Mouse (Mus musculus): ENCODE measurements around the gene Marcks. TPM values are rescaled to one million over a fixed set of nuclear protein-coding genes. Genes with fewer than 3 reads are reported as not detected.
"Not testable (repeated sequence)": the region's sequence is repeated elsewhere in the genome, so short reads cannot be mapped to it uniquely, and the experiment has no call there.

The Marcks gene
- total RNA-seq, 2 experiments from 2014 or later: 37.1 to 38.9 TPM

DNA sequence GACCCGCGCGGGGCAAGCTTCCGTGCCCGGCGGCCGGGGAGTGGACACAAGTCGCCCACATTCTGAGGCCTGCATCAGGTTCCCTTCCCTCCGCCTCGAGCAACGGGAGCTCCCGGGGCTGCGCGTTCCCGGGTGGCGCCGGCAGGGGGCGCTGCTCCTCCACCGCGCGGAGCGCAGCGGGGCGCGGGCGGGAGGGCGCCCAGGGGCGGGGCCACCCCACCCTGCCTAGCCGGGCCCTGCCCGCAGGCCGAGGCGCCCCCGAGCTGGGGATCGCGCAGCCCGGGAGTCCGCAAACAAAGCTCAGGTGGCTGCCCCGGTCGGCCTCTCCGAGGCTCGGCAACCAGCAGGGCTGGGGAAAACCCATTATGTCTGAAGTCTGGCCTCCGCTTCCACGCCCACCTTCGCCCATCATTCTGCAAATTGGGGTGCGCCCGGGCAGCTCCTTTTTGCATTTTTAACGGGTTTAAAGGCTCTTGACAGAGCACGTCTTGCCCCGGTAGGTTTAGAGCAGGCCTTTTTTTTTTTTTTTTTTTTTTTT is 1.7 kb downstream of the Marcks start:
- peak; percentile 98 to 99 for DNase-seq (ENCODE audit: low spot score in 2 of 2)

DNA sequence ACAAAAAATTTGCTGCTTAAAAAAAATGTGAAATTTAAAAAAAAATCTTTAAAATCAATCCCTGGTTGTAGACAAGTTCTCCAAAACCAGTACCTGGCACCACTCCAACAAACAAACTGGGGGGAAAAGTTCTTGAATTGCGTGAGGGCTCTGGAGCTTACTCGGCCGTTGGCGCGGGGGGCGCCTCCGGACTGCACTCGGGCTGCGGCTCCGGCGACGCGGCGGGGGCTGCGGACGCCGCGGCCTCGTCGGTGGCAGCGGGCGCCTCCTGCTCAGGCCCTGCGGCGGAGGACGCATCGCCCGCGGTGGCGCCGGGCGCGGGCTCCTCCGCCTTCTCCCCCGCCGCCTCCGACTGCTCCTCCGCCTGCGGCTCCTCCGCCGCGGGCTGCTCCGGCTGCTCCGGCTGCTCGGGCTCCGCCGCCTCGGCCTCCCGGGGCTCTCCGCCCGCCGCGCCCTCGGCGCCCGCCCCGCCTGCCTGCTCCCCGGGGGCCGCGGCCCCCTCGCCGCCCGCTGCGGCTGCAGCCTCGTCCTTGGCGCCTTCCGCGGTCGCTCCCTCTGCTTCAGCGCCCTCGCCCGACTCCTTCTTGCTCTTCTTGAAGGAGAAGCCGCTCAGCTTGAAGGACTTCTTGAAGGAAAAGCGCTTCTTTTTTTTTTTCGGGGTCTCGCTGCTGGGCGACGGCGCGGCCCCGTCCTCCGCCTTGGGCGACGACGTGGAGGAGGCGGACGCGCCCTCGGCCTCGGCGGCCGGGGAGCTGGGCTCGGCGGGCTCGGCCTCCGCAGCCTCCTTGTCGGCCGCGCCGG is 2.6 kb downstream of the Marcks start:
- DNase-seq (ENCODE audit: low spot score in 2 of 2): peak; percentile 62 to 67

DNA sequence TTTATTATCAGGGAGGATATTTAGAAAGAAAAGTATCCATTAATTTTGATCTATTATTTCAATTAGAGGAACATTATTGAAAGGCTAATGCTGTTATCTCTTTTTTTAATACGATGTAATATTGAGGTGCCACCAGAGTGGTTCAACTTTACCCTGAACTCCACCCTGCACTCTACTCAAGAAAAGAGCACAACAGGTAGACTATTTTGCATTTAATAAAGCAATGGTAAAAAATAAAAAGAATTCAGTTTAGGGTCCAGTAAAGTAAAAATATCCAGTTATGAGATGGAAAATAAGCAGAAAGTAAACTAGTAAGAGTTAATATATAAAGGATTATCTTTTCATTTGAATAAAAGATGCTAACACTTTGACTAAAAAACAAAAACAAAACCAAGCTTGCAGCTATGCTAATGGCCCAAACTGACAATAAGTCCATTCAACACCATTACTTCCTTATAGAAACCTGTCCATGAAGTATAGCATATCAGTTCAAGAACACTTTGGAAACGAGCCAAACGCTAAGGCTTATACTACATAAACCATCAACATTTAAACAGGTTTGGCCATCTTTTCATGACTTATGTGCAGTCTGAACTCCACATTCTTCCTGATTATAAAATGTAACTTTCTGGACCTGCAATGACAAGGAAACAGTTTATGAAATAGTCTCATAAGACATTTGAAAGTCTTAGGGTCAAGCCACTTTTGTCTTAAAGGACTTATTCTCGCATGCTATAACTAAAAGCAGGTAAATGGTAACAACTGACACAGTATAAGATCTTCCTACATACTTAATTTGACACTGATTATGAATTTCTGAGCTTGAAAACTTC is 4.6 kb downstream of the Marcks start:
- DNase-seq (ENCODE audit: low spot score in 2 of 2): no peak

DNA sequence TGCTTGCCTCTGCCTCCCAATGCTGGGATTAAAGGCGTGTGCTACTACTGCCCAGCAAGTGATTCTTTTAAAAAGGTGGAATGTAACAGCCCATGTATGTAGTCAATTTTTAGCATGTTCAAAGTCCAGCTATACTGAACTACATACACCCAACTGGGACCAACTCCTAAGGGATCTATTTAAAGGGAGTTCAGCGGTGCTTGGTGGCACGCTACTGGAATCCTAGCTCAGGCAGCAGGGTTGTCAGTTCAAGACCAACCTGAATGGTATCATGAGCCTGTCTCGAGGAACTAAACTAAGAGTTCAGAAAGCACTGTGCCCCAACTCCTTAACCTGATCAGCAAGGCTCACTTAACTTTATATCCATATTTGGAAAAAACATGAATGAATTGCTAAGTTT is 6.0 kb downstream of the Marcks start:
- DNase-seq (ENCODE audit: low spot score in 2 of 2): no peak

DNA sequence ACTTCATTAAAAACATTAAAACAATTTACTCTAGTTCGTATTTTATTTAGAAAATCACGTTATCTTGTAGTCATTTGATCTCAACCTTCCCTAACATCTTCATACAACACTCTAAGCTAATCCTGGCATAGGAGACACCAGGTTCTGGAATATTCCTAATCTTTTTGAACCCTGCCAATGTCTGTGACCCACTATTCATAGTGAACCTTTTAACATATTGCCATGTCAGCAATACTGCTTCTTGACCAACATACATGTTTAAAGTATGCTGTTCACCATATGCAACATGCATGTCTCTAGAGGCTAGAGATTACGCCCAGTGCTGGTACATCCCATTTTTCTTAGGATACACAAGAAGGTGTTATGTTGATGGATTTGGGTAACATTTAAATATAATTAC is 9.1 kb downstream of the Marcks start:
- DNase-seq (ENCODE audit: low spot score in 2 of 2): no peak

DNA sequence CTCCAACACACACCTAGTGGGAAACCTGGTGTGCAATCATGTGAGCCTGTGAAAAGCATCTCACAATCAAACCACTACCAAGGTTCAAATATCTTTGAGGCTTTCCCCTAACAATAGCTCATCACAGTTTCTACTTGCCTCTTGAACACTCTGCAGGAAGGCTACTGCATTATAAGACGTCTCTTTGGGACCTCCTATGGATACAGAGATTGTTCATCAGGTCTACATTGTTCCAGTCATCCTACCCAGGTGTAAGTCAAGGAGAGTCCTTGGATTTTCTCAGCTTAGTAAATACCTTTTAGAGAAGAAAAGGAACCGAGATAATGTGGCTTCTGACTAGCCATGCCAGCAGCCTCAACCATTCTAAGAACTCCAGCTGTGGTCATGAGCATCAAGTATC is 23.4 kb downstream of the Marcks start:
- no peak for DNase-seq (ENCODE audit: low spot score in 2 of 2)

DNA sequence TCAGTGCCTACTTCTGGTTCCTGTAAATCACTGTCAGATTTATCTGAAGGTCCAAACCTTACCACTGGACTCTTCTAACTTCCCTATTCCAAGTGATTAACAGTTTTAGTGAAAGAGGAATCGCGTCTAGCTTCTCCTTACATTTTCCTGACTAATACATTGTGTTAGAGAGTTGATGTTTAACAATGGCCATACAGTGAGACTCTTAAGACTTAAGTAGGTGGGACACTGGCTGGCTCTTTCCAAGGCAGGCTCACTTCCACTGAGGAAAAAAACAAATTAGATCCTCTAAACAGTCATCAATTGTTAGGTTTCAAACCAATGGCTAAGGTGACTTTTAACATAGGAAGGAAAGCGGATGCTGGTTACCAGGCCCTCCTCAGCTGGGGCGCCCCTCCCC is 25.9 kb downstream of the Marcks start:
- no peak for DNase-seq (ENCODE audit: low spot score in 2 of 2)

DNA sequence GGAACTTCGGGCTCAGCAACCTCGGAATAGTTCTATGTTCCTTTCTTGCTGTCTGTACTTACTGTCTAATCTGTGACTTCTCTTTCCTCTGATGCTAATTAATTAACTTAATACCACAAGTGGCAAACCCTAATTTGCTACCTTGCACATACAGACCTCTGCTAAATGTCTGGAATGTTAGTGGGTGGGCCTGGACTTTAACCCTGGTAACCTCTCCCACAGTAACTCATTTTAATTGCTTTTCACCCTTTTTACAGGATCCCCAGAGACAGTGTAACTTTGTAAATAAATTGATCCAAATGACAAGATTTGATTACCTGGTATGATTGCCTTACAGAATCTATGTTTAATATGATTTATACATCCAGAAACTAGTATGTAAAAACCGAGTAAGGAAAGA is 26.4 kb downstream of the Marcks start:
- no peak for DNase-seq (ENCODE audit: low spot score in 2 of 2)

DNA sequence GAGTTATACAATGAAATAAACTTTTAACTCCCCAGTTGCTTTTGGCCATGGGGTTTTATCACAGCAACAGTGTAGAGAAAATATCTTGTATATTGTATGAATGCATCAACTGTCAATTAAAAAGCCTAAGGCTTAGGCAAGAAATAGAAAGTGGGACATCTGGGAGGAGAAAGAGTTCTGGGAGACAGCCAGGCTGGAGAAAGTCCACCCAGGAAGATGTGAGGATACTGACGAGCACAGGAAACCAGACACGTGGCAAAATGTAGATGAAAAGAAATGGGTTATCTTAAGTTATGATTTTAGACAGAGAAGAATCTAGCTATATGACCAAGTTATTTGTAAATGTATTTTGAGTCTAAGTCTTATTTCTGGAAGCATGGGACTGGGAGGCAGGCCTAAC is 27.3 kb downstream of the Marcks start:
- DNase-seq (ENCODE audit: low spot score in 2 of 2): no peak

DNA sequence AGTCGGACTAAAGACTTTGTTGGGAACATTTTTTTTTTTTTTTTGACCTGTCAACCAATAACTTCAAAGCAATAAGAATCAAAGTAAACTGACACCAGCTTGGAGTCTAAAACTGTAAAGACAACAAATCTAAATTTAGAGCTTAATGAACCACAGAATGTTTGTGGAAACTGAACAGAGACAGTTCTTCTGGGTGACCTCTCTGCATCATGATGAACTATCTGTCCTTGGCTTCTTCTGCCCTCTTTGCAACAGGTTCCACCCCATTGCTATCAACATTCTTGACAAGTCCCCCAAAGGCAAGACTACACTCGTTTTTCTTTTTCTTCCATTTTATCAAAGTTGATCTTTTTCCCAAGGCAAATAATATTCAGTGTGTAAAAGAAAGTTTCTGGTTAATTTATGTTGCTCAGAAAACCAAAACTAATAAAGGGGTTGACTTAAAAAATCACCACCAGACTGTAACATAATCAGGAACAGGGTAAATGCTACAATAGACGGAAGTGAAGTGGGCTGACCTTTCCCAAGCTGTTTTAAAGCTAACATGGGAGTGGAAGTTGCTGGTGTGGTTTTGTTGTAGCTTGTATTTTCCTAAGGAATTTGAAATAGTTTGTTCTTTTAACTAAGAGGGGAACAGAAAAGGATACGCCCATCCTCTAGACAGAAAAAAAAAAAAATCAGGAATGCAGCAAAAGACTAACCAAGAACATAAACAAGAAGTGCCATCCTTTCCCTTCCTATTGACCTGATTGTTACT is 31.7 kb downstream of the Marcks start:
- no peak for DNase-seq (ENCODE audit: low spot score in 2 of 2)

DNA sequence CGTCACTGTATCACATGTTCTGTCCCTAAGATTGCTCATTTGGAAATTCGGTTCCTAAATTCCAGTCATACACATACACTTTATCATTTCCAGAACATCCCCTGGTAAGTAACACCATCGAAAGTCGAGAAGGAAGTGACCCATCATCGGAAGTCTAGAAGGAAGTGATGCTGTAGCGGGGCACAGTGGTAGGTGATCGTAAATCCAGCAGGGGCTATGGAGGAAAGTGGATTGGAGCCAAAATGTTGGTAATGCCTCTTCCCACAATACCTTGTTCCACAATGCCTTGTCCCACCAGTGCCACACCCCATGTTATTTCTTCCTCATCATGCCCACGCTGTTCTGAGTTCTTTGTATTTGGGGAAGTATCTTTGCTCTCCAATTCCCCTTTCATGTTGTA is 32.4 kb downstream of the Marcks start:
- no peak for DNase-seq (ENCODE audit: low spot score in 2 of 2)

DNA sequence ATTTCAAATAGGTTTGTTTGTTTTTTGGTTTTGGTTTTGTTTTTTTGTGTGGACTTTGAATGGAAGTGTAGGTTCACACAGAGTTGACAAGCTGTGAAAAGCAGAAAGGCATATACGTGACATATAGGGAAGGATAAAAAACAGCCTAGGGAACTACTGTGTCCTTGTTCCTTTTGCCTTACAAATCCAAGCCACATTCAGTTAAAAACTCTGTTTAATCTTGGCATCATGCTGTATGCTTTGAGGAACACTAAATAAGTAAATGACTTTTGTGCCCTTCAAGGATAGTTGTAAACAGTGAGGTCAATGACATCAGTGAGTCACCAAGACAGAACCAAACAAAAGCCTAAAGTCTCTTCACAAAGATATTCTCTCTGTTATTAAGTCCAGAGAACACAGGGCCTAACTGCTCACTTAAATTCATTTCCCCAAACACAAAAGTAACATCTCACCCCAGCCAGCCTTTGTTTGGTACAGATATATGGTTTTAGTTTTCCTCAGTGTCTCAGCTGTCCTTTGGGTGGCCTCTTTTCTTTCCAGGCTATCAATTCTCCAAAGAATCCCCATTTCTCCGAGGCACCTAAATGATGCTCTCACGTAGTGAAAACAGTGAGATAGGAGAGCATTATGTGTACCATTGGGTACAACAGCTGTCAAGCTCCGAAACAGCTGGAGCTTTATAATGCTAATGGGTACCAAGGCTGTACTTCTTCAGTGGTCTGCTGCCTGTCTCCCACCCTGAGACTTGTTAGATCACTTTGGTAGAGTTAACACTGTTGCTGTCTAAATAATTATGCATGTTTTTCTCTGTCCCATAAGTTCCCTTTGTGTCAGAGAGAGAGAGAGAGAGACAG is 36.3 kb downstream of the Marcks start:
- DNase-seq (ENCODE audit: low spot score in 2 of 2): no peak

DNA sequence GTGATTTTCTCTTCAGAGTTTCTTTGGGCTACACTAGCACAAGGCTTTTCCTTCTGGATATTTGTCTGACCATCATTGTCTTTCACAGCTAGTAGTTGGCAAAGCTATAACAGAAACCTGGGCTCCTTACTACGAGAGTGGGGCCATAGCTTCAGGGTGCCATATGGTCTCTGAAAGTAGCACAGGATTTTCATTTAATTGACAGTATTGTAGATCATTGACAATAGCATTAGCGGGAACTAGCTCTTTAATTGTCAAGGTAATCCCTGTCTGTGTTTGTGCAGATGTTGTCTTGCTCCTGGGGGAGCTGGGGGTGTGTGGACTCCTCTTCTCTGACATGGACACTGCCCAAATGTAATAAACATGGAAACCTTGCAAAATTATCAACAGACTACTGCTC is 37.0 kb downstream of the Marcks start:
- DNase-seq (ENCODE audit: low spot score in 2 of 2): no peak

DNA sequence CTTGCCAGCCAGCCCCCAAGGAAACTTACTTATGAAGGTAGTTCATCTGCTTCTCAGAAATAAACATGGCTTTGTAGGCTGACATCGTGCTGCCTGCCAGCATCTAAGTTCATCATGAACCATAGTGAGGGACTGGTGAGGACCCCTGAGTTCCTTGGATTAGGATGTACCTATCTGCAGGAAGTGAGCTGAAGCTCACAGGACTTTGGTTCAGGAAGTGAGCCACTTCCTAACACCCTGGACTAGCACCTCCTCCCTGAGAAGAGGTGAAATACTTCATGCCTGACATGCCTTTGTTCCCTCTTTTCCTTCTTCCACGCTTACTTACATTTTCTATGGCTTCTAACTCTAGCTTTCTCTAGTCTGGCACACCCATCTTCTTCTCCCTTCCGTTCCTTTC is 42.2 kb downstream of the Marcks start:
- no peak for DNase-seq (ENCODE audit: low spot score in 2 of 2)

DNA sequence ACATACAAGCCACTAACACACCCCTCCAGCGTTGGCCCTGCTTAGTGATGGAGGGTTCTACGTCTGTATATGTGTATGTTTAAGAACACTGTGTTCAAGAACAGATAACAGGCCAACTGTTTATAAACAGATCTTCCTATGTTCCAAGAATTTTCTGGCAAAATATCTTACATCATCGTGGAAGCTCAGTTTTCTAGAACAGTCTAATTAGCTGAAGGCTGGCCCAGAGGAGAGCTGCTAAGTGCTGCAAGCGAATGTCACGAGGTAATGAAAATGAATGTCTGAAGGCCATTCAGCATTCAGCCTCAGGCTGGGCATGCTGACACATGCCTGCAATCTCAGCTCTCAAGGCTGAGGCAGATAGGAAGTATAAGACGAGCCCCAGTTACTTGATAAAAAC is 42.9 kb downstream of the Marcks start:
- DNase-seq (ENCODE audit: low spot score in 2 of 2): no peak

DNA sequence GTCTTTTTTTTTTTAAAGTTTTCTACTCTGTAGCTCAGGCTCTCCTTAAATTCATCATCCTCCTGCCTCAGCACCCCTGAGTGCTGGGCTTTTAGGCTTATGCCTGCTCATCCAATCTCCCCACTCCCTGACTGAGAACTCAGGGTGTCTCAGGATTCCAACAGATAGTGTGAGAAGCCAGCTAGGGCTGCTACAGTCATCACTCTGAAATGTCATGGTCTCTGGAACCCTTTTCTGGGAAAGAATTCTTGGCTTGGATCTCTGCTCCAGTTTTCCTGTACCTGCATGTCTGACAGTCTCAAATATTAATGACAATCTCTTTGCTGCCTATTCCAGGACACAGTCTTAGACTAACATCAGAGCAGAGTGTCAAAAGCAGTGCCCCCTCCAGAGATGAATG is 45.4 kb downstream of the Marcks start:
- no peak for DNase-seq (ENCODE audit: low spot score in 2 of 2)

DNA sequence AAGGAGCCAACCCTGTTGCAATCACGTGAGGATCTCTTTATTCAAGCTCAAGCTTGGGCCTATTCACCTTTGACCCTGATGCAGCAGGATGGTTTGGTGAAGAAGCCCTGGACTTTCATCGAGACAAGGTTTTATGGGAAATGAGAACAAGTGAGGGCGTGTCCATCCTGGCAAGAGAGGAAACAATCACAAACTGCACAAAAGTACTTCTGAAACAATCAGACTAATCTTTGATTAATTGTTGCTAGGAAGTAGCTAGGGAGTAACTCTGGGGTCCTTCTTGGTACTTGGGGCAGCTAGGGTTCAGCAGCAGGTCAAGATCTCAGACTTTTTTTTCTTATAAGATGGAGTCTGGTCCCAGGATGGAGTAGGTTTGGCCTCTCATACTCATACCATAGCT is 48.3 kb downstream of the Marcks start:
- DNase-seq (ENCODE audit: low spot score in 2 of 2): no peak

DNA sequence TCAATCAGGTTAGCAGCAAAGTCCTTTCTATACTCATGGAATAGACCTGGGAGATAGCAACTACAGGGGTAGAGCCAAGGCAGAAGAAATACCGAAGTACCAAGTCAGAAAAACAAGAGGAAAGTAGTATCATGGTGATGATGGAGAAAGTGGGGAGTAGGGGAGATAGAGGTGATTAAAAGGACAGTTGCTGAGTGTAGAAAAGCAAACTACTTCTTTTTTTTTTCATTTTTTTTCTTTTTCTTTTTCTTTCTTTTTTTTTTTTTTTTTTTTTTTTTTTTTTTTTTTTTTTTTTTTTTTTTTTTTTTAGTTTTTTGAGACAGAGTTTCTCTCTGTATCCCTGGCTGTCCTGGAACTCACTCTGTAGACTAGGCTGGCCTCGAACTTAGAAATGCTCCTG is 54.6 kb downstream of the Marcks start:
- DNase-seq (ENCODE audit: low spot score in 2 of 2): not testable (repeated sequence)

All from adrenal gland, adult 18-20 months (tissue).